Mouse (Mus musculus) heart, postnatal 14 days (tissue): ENCODE measurements around the gene Nlgn1. TPM values are rescaled to one million over a fixed set of nuclear protein-coding genes. Genes with fewer than 3 reads are reported as not detected.

Experiments
- DNase-seq, 2 experiments: peaks; one replicate each; pipeline ENCODE4 v3.0.0; 2021 to 2022
- intact Hi-C: fragments of 180-260 bp; cut with DNase I; formaldehyde crosslinking; loops from one replicate; pipeline ENCODE4 v1.15.1; 2025
- total RNA-seq, 2 experiments: library from RNA; stranded (reverse); gene quantifications; 2 replicates each; pipeline ENCODE4 v1.2.3; 2021

Gene Nlgn1
- total RNA-seq, 2 experiments from 2014 or later: 0.10 to 0.12 TPM

GRCm38 (mm10) chr3:26106361-26106760 is 225.9 kb downstream of the Nlgn1 start:
- no peak for DNase-seq
- intact Hi-C loops: no loop called here

GRCm38 (mm10) chr3:26105528-26105927 is 226.7 kb downstream of the Nlgn1 start:
- intact Hi-C loops: no loop called here
- DNase-seq: no peak

GRCm38 (mm10) chr3:26102271-26102670 is 230.0 kb downstream of the Nlgn1 start:
- no peak for DNase-seq
- intact Hi-C loops: no loop called here

- intact Hi-C loops: loop anchor here (10.0 kb wide), 1 partner anchor 1009 kb away; no protein-coding TSS in a partner anchor
- DNase-seq: no peak
These were observed 236.7 kb downstream of the Nlgn1 start for GRCm38 (mm10) chr3:26095551-26095950.

- DNase-seq: no peak
- intact Hi-C loops: no loop called here
These were observed 262.9 kb downstream of the Nlgn1 start for GRCm38 (mm10) chr3:26069366-26069765.

DNA sequence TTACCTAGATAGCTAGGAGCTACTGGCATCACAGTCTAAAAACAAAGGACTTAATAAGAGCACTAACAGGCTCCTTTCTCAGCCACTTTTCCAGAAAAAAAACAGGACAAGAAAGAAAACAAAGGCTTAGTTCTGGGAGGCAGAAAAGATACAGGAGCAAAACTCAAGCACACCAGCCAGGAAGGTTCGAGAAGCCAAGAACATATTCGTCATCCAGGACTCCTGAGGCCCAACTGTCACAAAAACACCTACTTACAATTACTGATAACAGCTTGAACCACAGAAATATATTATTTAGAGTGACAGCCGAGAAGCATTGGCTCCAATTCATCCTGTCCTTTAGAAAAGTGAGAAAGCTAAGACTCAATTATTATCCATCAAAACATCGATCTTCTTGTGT is 281.5 kb downstream of the Nlgn1 start:
- no peak for DNase-seq
- intact Hi-C loops: no loop called here

GRCm38 (mm10) chr3:26042966-26043365 is 289.3 kb downstream of the Nlgn1 start:
- no peak for DNase-seq
- intact Hi-C loops: no loop called here

- intact Hi-C loops: no loop called here
- DNase-seq: no peak
These were observed 292.6 kb downstream of the Nlgn1 start for GRCm38 (mm10) chr3:26039696-26040095.

DNA sequence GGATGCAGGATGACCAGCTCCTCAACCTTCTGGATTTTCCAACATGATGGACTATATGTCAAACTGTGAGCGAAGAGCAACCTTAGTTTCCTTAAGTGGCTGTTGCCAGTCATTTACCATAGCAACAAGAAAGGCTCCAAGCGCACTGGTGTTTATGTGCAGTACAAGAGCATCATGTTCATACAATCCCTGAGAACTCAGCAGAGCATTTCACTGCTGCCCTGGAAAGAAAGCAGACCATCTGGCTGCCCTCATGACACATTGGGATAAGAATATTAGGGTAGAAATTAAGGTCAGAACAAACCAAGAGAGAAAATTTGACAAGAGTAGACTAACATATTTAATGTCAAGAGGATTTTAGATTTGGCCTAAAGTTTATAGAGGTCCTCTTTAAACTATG is 306.2 kb downstream of the Nlgn1 start:
- DNase-seq: no peak
- intact Hi-C loops: no loop called here

GRCm38 (mm10) chr3:26023217-26023616 is 309.0 kb downstream of the Nlgn1 start:
- intact Hi-C loops: no loop called here
- DNase-seq: no peak

GRCm38 (mm10) chr3:26021632-26022184 is 310.6 kb downstream of the Nlgn1 start:
- intact Hi-C loops: no loop called here
- DNase-seq: no peak

- intact Hi-C loops: no loop called here
These were observed 320.8 kb downstream of the Nlgn1 start for GRCm38 (mm10) chr3:26011310-26012078.

DNA sequence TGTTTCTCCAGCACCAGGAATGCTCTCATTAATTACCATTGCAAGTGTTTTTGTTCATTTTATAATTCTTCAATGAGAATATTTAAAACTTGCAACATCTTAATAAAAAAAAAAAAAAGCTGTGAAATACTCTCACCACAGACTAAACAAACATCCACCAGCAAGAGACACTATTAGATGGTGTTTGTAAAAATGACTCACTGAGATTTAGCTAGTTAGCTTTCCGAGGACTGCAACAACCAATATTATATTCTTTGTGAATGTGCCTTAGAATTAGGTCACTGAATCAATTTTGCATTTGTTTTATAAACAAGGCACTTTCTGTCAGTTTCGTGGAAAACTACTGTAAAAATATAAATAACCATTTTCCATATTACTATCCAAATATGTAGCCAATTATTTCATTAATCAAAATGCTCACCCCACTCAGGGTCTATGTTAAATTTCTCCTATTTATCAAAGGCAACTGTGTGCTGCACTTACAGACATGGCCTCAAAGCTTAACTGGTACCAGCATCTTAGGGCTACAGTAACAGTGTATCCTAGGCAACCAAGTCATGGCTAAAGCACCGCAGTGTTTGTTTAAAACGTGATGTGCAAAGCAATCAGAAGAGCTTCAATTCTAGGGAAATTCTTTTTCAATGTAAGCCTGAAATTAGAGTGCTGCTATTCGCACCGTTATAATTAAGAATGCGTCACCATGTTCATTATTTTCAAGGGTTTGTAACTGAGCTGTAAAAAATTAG is 329.2 kb downstream of the Nlgn1 start:
- DNase-seq: no peak
- intact Hi-C loops: no loop called here

More at GRCm38 (mm10) chr3:26011310-26012078, 320.8 kb downstream of the Nlgn1 start:
- no peak for DNase-seq

GRCm38 (mm10) chr3:26002367-26002766 is 329.9 kb downstream of the Nlgn1 start:
- DNase-seq: no peak

GRCm38 (mm10) chr3:25967546-25967945 is 364.7 kb downstream of the Nlgn1 start:
- intact Hi-C loops: no loop called here
- DNase-seq: no peak

More at GRCm38 (mm10) chr3:26002367-26002766, 329.9 kb downstream of the Nlgn1 start:
- intact Hi-C loops: no loop called here

- no peak for DNase-seq
- intact Hi-C loops: no loop called here
These were observed 368.0 kb downstream of the Nlgn1 start for GRCm38 (mm10) chr3:25964237-25964636.

DNA sequence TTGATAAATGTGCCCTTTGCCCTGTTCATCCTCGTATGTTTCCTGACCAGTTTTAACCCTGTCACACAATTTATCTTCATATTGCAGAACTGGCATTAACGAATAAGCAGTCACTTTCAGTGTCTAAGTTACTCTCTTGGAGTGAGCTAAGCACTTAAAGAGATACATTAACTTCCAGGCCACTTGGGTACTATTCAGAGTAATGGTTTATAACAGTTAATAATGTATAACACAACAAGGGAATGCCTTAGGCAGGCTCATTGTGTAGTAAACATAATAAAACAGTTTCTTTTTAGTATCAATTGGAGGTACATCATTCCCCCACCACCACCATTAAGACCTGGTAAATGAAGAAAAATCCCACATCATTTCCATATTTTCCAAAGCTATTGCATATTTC is 368.7 kb downstream of the Nlgn1 start:
- no peak for DNase-seq

GRCm38 (mm10) chr3:25916535-25916934 is 415.7 kb downstream of the Nlgn1 start:
- intact Hi-C loops: no loop called here
- no peak for DNase-seq

More for the DNA sequence above, 368.7 kb downstream of the Nlgn1 start:
- intact Hi-C loops: no loop called here

GRCm38 (mm10) chr3:25914365-25915065 is 417.7 kb downstream of the Nlgn1 start:
- intact Hi-C loops: no loop called here

GRCm38 (mm10) chr3:25903140-25903809 is 429.0 kb downstream of the Nlgn1 start:
- intact Hi-C loops: no loop called here
- DNase-seq: no peak

More at GRCm38 (mm10) chr3:25914365-25915065, 417.7 kb downstream of the Nlgn1 start:
- DNase-seq: no peak
